Mouse (Mus musculus) heart, postnatal 4 days (tissue): Measurements from ENCODE around the gene Tbc1d21. TPM values are rescaled to one million over a fixed set of nuclear protein-coding genes. Genes with fewer than 3 reads are reported as not detected.

Source experiments
- DNase-seq: peaks from one replicate; pipeline ENCODE4 v3.0.0; 2021
- total RNA-seq, 2 experiments: library from RNA; stranded (reverse); gene quantifications; 2 replicates each; pipeline ENCODE4 v1.2.3; 2021

Tbc1d21 gene
- not detected for total RNA-seq

DNA sequence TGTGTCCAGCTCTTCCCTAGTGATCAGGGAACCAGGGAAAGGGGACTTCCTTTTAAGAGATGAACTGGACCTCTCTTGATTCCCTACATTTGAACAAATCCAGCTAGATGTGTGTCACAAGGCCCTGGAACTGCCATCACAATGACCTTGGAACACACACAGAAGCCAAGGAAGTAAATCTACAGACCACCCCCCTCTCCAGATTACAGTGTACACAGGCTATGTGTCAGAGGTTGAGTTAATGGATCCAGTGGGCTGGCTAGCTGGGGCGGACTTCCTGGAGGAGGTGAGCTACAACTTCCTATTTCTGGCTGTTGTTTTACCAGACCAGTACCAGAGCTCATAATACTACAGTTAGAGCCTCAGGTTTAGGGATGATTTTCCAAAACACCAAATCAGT lies at the start of gene Tbc1d21:
Gene Tbc1d21 (minus strand): TSS at position 101 of the 400 bp plus-strand sequence.
- no peak for DNase-seq

DNA sequence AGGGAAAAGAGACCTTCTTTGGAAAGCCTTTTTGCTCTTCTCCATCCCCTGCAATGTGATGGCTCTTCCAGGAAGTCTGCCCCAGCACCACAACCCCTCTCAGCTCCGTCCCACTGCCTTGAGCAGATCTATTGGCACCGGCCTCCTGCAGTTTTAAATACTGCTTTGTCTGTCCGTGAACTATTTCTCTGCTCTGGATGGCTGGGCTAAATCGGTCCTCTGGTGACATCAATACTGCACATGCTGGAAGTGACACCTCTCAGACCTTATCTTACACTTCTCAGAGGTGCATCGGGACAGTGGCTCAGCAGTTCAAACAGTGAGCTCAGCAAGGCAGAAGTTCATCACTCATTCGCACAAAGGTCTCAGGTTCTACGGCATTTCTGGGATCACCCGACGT lies 41.3 kb upstream of the Tbc1d21 start:
- peak; percentile 53 for DNase-seq

DNA sequence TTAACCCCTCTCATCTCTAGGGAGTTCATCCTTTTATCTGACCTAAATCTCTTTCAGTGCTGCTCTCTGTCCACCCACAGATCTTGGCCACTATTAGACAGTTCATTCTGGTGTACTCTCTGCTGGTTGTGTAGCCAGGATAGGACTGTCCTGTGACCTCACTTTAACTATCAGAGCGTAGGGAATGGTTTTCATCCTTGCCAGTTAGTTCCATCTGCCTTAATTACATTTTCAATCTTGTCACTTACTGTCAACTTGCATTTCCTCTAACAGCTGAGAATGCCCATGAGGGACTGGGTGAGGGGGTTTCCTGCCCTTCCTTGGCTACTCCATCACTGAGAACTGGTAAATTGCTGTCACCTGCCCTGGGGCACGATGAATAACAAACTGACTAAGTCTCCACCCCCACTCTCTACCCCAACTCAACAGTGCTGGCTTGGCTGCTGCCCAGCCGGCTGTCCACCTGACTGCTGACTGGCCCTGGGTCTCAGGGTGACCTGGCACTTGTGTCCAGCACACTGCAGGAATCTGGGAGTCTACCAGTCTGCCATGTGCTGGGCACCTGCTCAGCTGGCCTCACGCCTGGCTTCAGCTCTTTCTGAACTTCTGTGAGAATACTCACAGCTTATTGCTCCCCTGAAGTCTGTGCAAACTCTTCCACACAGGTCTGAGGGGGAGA lies 39.9 kb upstream of the Tbc1d21 start:
- DNase-seq = peak; percentile 75

DNA sequence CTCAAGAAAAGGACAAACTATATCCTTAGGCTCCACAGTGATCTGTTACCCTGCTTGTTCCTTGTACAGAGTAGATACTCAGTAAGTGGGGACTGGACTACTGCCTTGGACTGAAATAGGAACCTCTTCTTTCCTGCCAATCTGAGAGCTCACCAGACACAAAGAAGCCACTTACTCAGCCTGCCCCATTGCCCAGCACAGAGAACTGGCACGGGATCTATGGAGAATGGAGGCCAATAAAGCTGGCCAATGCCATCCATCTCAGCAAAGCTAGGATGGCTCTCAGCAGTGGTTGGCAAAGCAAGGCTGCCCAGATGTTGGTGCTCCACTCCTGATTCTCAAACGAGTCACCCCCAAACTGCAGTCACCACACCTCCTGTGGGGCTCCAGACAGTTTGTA lies 39.0 kb upstream of the Tbc1d21 start:
- DNase-seq = no peak

DNA sequence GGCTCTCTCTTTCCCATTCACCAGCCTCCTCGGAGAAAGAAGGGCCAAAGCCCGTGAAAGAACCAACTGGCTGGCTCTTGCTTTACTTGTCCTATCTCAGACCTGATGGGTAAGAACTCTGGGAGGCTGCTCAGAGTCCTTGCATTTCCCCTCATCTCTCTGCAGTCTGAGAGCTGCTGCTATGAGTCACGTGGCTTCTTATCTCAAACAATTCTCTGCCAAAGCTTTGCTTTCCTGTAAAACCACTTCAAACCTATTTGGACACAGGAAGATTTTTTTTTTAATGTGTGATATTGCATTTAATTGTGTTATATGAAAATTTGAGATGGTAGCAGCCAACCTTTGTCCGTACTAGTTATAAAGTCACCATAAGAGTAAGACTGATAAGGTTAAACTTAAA lies 34.2 kb upstream of the Tbc1d21 start:
- DNase-seq = no peak

DNA sequence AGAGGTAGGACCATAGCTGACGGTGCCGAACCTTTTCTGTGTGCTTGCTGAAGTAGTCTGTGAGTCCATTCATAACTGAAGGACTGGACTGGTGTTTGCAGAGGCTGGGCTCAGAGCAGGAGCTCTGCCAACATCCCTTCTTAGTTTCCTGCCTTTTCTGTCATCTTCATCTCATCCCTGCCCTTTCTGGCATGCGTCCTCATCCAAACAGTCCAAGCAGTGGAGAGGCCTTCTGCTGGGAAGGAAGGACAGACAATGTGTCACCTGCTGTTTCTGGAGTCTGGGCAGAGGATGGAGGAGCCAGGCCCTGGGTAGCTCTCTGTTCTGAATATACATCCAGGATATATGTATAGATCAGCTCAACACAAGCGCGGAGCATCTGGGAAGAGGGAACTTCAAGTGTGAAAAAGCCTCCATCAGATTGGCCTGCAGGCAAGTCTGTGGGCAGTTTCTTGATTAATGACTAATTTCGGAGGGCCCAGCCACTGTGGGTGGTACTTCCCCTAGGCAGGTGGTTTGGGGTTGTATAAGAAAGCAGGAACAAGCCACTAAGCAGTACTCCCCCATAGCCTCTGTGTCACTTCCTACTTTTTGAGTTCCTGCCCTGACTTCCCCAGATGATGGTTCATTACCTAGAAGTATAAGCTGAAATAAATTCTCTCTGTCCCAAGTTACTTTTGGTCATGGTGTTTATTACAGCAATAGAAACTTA lies 31.3 kb upstream of the Tbc1d21 start:
- DNase-seq = no peak

DNA sequence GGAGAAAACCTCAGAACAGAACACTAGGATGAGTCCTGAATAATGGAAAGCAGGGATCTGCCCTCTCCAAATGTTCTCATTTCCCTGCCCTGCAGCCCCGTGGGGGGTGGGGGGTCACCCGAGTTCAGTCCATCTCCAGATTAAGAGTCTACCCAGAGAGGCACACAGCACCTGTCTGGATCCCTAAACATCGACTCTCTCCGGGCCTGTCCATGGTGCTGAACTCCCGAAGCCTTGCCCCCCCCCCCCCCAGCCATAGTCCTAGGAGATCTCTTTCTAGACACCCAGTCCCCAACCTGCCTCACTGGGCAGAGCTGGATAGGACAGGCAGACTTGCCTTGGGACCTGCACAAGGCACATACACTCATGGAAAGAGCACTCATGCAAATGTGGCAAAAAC lies 29.4 kb upstream of the Tbc1d21 start:
- DNase-seq = no peak

DNA sequence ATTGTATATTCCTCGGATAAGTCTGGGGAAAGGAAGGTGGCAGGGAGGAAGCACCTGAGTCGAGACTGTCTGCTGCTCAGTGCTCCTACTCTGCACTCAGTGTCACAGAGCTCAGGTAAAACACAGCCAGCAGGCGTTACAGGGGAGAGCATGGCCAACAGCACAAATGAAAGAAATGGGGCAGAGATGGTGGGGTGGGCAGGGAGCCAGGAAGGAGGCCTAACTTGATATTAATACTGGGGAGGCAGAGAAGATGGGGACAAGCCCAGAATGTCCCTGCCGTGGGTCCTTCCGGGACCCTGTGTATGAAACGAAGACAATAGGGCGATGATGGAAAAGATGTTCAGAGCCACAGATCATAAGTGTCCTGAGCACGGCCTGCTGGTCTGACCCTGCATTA lies 24.4 kb upstream of the Tbc1d21 start:
- no peak for DNase-seq

DNA sequence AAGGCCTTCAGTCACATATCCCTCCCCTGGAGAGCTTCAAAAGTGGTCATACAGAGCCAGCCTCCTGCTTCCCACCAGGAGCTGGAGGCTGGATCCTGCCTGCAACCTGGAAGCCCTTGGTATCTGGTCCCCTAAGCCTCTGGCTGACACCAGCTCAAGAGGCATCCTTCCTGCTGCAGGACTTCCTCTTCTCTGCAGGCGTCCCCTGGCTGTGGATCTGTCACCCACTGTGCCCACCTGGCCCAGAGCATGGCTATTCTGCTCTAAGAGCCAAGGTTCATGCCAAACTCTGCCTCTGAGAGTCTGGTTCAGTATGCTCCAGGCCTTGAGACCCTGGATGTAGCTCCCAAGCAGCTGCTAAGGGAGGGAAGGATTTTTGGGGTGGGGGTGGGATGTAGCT lies 23.6 kb upstream of the Tbc1d21 start:
- DNase-seq = no peak

DNA sequence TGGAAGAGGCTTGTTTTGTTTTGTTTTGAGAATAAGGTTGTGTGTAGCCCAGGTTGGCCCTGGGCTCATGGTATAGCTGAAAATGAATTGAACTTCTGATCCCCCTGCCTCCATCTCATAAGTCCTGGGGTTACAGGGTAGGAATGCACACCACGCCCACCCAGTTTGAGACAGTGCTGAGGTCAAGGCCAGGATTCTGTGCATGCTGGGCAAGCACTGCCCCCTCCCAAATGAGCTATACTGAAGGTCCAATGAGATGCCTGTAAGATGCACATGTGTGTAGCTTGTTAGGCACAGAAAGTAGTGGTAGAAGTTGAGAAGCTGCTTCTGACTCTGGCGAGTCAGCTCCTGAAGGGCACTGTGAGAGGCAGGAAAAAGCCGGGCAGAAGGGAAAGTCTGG lies 18.1 kb upstream of the Tbc1d21 start:
- no peak for DNase-seq

DNA sequence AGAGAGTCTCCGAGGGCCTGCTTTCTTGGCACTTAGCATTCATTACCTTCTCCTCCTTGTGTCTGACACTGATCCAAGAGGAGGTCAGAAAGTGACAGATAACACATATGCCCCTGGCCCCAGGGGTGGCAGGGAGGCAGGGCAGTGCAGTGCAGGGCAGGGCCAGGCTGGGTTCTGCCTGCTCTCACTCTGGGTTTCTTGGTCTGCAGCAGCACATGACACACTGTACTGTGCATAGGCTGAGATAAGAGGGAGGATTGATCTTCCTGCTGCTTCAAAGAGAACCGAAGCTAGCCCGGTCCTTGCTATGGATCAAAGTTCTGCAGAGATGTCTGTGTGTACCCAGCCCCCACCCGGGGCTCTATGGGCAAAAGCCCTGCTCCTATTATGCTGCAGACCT lies 8.6 kb upstream of the Tbc1d21 start:
- no peak for DNase-seq

DNA sequence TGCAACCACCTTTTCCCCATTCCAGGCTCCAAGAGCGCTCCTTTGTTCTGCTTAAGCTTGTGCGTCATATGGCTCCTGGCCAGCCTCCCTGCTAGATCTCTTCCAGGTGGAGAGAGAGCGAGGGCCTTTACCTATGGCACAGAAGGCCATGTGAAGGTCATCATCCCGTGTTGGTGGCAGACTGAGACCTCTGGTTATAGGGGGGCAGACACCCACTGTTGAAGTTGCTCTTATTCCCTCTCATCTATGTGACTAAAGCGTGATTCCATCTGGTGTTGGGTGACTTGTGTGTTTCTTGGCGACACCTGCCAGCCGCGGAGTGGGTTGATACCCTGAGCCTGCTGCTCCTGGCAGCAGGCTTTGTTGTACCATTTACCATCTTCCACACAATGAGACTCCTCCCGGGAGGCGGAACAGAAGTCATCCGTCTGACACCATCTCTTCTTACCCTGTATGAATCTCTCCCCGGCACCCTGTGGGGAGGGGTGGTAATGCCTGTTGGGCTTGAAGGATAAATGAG lies 3.7 kb upstream of the Tbc1d21 start:
- DNase-seq = no peak

DNA sequence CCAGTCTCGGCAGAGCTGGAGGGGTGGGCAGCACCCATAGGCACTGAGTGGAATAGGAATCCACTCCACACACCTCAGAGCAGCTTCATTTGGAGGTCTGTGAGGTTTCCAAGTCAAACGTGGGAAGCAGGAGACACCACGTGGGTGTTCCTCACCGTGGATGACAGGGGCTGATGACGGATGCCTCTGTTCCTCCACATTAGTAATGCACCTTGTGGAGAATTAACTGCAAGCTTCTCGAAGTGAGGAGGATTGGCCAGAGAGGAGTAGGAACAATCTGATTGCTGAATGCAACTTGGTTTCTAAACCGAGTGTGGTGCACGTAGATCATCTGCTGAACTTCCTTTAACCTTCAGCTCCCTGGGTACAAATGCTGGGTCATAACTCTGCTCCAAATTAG lies 1.7 kb upstream of the Tbc1d21 start:
- DNase-seq = no peak

DNA sequence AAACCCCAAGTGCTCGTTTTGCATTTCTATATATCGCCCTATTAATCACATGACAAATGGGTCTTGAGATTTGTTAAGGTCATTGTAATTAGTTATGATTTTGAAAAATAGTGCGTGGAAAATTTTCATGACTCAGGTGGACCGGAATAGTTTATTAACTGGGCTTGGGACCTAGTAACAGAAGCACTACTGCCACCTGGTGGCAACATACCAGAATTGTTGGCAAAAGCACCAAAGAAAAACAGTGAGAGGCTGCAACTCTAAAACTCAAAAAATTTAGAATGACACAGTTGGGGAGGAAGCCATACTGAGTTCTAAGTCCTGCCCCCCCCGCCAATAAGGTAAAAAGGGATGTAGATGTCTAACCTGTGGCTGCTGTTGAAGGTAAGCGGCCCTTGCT lies 611 bp downstream of the Tbc1d21 start:
- peak; percentile 66 for DNase-seq

DNA sequence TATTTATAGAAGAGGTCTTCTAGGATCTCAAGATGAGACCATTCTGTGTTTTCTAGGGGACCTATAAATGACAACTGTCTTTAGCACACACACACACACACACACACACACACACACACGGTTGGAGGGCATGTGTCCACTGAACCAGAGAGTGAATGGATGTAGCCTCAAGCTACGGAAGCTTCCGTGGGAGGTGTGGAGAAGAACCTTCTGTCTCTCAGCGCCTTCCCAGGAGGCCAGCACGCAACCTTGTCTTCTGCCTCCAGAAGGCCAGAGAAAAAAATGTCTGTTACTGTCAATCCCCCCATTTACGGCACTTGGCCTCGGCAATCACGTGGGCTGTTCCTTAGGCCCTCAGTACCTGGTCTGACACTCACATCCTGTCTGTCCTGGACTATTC lies 5.9 kb downstream of the Tbc1d21 start:
- DNase-seq = no peak

DNA sequence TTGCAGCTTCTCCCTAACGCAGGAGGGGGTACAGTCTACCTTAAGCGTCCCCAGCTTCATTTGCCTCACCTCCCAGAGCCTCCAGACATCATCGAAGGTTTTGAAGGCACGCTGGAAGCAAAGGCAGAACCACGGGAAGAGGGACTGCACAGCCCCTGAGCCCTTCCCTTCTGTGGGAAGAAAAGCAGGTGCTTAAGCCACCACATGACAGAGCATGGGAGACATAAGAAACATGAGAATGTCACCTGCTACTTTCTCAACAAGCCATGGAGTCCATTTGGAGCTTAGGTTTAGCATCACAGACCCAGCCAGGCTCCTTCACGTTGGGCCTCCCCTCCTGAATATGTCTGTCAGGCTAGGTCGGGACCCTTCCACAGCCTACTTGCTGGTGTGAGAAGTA lies 8.3 kb downstream of the Tbc1d21 start:
- no peak for DNase-seq

DNA sequence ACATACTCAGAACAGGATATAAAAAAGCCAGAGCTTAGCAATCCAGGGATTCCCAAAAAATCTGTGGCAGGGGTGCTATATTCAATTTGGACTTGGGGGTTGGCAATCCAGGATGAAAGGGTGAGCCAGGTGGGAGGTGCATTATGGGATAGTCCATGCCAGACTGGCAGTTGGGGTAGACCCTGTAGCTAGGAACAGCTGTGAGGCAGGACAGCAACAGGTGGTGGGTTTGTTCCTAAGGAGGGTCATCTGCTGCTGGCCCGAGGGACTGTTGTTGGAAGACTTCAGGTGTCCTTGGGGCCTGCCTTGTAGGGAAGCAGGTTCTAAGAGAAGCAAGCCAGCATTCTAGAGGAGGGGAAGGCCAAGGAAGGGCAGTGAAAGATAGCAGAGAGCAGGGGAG lies 8.9 kb downstream of the Tbc1d21 start:
- no peak for DNase-seq

DNA sequence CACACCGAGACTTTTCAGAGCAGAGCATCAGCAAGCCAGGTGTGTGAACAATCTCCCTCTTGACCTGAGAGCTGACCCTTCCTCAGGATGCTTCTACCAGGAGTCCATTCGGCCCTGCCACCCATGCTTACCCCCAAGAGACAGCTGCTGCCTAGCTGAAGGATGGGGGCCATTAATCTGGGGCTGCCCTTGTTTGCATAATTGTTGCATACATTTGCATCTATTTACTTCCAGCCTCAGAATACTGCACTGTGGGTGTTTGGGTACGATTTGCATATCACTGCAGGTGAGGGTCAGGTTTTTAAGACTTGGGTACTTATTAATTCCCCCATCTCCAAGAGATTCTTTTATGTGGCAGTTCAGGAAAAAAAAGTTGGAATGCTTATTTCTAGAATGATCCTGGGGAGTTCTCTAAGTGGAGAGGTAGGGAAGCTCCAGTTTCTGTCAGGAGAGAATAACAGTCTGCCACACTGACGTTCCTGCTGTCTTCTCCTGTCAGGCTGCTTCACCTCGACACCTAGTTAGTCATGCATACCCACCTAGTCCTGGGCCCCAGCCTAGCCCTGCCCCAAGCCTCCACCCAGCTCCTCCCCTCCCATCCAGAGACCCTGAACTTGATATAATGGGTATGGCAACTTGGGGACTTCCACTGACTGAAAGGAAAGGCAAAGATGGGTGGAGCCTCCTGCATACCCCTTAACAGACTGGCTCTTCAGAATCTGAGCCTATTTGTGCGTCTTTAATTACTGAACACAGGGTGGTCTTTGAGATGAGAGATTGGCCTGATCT lies 14.8 kb downstream of the Tbc1d21 start:
- DNase-seq = no peak

DNA sequence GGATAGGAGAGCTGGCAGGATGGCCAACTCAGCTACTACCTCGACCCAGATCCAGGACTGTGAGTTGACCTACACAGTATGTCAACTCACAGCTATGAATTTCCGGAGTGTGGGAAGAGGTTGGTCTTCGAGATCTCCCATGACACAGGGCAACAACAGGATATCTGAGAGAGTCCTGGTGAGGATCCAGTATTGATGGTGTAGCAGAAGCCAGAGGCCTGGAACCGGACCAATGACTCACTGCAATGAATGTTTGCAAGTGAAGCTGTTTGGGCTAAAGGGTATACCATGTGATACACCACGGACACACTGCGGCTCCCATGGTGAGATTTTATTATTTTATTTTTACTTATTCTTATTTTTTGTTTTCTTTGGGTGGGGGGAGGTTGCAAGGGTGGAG lies 15.6 kb downstream of the Tbc1d21 start:
- no peak for DNase-seq

DNA sequence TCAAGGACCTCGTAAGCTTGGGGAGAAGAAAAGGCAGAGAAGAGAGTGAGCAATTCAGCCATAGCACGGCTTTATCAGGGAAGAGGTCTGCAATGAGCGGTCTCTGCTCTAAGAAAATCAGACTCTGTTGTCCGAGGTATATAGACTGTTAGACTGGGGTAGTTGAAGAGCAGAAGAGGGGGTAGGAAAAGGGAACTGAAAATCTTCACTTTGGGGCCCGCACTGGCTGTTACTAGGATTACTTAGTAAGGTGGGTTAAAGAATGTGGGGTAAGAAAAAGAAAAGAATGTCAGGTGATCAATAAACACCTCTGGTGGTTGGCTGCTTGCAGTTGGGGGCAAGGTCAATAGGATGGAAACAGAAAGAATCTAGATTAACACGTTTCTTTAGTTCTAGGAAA lies 17.0 kb downstream of the Tbc1d21 start:
- DNase-seq = no peak

DNA sequence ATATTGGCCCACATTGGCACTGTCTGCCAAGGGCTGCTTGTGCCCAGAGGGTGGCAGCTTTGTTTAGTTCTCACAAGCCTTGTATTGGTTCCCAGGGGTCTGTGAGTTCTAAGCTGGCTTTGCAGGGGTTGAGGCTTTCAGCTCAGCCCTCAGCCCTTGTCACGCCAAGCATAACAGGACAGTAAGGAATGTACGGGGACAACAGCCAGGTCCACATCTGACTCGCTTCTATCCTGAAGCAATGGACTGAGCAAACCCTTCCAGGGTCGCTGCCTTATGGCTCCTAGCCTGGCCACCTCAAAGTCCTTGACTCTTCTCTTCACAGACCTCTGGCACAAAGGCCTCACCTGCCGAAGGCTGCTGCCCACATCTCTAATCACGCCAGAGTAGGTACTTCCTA lies 22.5 kb downstream of the Tbc1d21 start:
- peak; percentile 32 for DNase-seq

DNA sequence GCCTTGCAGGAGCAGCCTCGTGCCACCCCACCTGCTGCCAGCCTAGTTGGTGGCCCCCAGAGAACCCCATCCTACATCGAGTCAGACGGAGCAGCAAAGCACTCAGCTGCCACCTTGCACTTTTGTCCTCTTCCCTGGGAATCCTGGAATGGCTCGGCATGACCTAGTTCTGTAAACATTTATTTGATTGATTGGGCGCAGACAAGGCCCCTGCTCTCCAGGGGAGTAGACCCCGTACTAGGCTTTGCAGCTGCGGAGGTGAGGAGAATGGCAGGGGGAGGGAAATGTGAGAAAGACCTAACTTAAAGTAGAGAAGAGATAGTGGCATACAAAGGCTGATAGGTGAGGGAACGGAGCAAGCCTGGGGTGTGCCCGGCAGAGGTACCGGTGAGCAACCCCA lies 23.8 kb downstream of the Tbc1d21 start:
- DNase-seq = no peak

DNA sequence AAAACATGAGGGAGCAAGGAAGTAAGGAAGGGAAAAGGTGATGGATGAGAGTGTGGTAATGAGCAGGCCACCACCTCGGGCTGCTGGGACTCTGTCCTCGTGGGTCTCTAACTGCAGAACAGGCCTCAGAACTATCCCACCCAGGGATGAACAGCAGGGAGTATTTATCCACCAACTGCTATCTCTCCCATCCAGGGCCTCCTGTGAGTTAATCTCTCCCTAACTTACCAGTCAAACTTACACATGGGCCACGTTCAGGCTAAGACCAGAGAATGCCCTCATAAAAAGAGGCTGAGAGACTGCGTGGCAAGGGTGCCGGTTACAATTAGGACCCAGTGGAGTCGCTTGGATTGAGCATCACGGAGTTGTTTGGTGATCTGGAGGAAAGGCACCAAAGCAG lies 24.3 kb downstream of the Tbc1d21 start:
- DNase-seq = no peak

DNA sequence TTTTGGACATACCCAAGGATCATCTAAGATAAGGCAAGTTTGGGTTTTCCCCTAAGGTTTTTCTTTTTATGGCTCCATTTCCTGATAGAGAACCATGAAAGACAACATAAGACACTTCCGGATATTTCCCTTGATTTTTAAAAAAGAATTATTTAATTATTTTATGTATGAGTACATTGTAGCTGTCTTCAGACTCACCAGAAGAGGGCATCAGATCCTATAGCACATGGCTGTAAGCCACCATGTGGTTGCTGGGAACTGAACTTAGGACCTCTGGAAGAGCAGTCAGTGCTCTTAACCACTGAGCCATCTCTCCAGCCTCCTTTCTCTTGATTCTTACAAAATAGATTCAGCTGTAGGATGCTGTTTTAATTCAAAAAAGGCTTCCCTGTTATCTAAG lies 28.5 kb downstream of the Tbc1d21 start:
- DNase-seq = no peak
